Comparison of ENCODE assay signal across 8 mouse cellular contexts in genomic region chr9:77917622-77918131, GRCm38 (mm10). TPM values are rescaled to one million over a fixed set of nuclear protein-coding genes. Genes with fewer than 3 reads are reported as not detected.
DNase-seq lines count a peak whose midpoint lies in the region; ATAC-seq and TF ChIP-seq lines count a peak whose summit lies in the region.

No protein-coding gene starts in this region.

- under 1% methylated on average over 45 of the region's 45 CpGs for WGBS in kidney, embryonic 16.5 days
- 0% methylated on average over 44 of the region's 45 CpGs for WGBS in embryonic facial prominence, embryonic 15.5 days
- WGBS in limb, embryonic 13.5 days, result under 1% methylated on average over 45 of the region's 45 CpGs

- TF ChIP-seq CTCF in MEL (IDR thresholded peaks at IDR 0.05 in 2 of 3, conservative IDR thresholded peaks at IDR 0.05 in 1 of 3; ENCODE audit: control insufficient read depth in 1 of 3, insufficient read depth in 1 of 3, low read depth in 2 of 3, low read length in 3 of 3, poor library complexity in 1 of 3, severe bottlenecking in 1 of 3), result no peak

- peak overlapping the region; percentile 73 for H3K4me2 ChIP-seq in kidney, embryonic 16.5 days (replicated peaks; ENCODE audit: low read depth, low read length)
- peak overlapping the region; percentile 89 for H3K4me2 ChIP-seq in embryonic facial prominence, embryonic 15.5 days (replicated peaks)
- peak overlapping the region; percentile 87 for H3K4me2 ChIP-seq in limb, embryonic 13.5 days (replicated peaks)

- peak overlapping the region; percentile 87 for H3K4me3 ChIP-seq in kidney, embryonic 16.5 days (ENCODE audit: low read length)
- peak overlapping the region; percentile 85 to 92 for H3K4me3 ChIP-seq in MEL (ENCODE audit: control insufficient read depth in 1 of 2, insufficient read depth in 1 of 2, low read depth in 2 of 2, low read length in 2 of 2)
- peak overlapping the region; percentile 82 for H3K4me3 ChIP-seq in embryonic facial prominence, embryonic 15.5 days (replicated peaks)
- peak overlapping the region; percentile 87 for H3K4me3 ChIP-seq in limb, embryonic 13.5 days

- TF ChIP-seq RAD21 in MEL (IDR thresholded peaks at IDR 0.05; ENCODE audit: low read depth, low read length), result no peak

- no peak for DNase-seq in kidney, adult 9 months
- DNase-seq in MEL (ENCODE audit: low read depth, low spot score), result peak; percentile 59
- DNase-seq in naive thymus-derived CD4-positive, alpha-beta T cell, adult 2 months (ENCODE audit: low read depth), result peak; percentile 63
- no peak for DNase-seq in layer of hippocampus, postnatal 10 days (ENCODE audit: low spot score in 2 of 2)
- no peak for DNase-seq in gastrocnemius, postnatal 10 days

- no peak for TF ChIP-seq EP300 in MEL (IDR thresholded peaks at IDR 0.05; ENCODE audit: low read depth in 1 of 2, low read length in 2 of 2)

- H3K9me3 ChIP-seq in kidney, embryonic 16.5 days (ENCODE audit: low read length), result no peaks in the 10 kb centered on the region
- no peaks in the 10 kb centered on the region for H3K9me3 ChIP-seq in MEL (replicated peaks; ENCODE audit: insufficient read depth, low read length)
- H3K9me3 ChIP-seq in embryonic facial prominence, embryonic 15.5 days (replicated peaks), result no peaks in the 10 kb centered on the region
- H3K9me3 ChIP-seq in limb, embryonic 13.5 days, result no peaks in the 10 kb centered on the region

- peaks cover 50% of the 10 kb centered on the region for H3K79me2 ChIP-seq in MEL (ENCODE audit: control insufficient read depth, insufficient read depth, low read length, poor library complexity)

- H3K9ac ChIP-seq in kidney, embryonic 16.5 days (replicated peaks; ENCODE audit: low read length), result peak overlapping the region; percentile 84
- peak overlapping the region; percentile 84 for H3K9ac ChIP-seq in MEL (ENCODE audit: control insufficient read depth, low read depth, low read length, poor library complexity, severe bottlenecking)
- H3K9ac ChIP-seq in embryonic facial prominence, embryonic 15.5 days, result peak overlapping the region; percentile 66
- peak overlapping the region; percentile 88 for H3K9ac ChIP-seq in limb, embryonic 13.5 days

- peaks cover 22% of the 10 kb centered on the region for H3K4me1 ChIP-seq in kidney, embryonic 16.5 days (ENCODE audit: insufficient read depth, low read length)
- peaks cover 0 to 10% of the 10 kb centered on the region in 2 experiments; a peak in 3 of 4 replicates for H3K4me1 ChIP-seq in MEL (ENCODE audit: control insufficient read depth in 1 of 2, insufficient read depth in 2 of 2, low read length in 2 of 2)
- peaks cover 24% of the 10 kb centered on the region for H3K4me1 ChIP-seq in embryonic facial prominence, embryonic 15.5 days
- peaks cover 40% of the 10 kb centered on the region for H3K4me1 ChIP-seq in limb, embryonic 13.5 days

- peak overlapping the region; percentile 87 for H3K27ac ChIP-seq in kidney, embryonic 16.5 days (ENCODE audit: low read length)
- peak overlapping the region; percentile 45 for H3K27ac ChIP-seq in MEL (ENCODE audit: control insufficient read depth, low read depth, low read length)
- peak overlapping the region; percentile 82 for H3K27ac ChIP-seq in embryonic facial prominence, embryonic 15.5 days (replicated peaks)
- peak overlapping the region; percentile 85 for H3K27ac ChIP-seq in limb, embryonic 13.5 days

- H3K27me3 ChIP-seq in kidney, embryonic 16.5 days (ENCODE audit: insufficient read depth, low read length), result no peaks in the 10 kb centered on the region
- H3K27me3 ChIP-seq in MEL (ENCODE audit: control insufficient read depth in 1 of 2, insufficient read depth in 2 of 2, low read length in 2 of 2), result no peaks in the 10 kb centered on the region
- H3K27me3 ChIP-seq in embryonic facial prominence, embryonic 15.5 days, result no peaks in the 10 kb centered on the region
- no peaks in the 10 kb centered on the region for H3K27me3 ChIP-seq in limb, embryonic 13.5 days

- TF ChIP-seq POLR2A in MEL (IDR thresholded peaks at IDR 0.05; ENCODE audit: control insufficient read depth in 1 of 2, insufficient read depth in 1 of 2, low read depth in 1 of 2, low read length in 2 of 2, poor library complexity in 1 of 2), result no peak

- peak; percentile 68 for ATAC-seq in kidney, embryonic 16.5 days (ENCODE audit: low FRiP score, low TSS enrichment)
- peak; percentile 20; the same call in 1 of the 2 replicates for ATAC-seq in embryonic facial prominence, embryonic 15.5 days (ENCODE audit: insufficient number of reproducible peaks, low FRiP score, low TSS enrichment, low read depth)
- peak; percentile 39 for ATAC-seq in limb, embryonic 13.5 days (ENCODE audit: low FRiP score, low read depth)

- H3K36me3 ChIP-seq in kidney, embryonic 16.5 days (ENCODE audit: insufficient read depth, low read length), result no peaks in the 10 kb centered on the region
- peaks cover 0 to 19% of the 10 kb centered on the region in 2 experiments for H3K36me3 ChIP-seq in MEL (ENCODE audit: control insufficient read depth in 1 of 2, insufficient read depth in 2 of 2, low read length in 2 of 2)
- no peaks in the 10 kb centered on the region for H3K36me3 ChIP-seq in embryonic facial prominence, embryonic 15.5 days
- H3K36me3 ChIP-seq in limb, embryonic 13.5 days, result no peaks in the 10 kb centered on the region

TF ChIP-seq in MEL, 35 proteins besides CTCF, POLR2A, EP300 and RAD21:
- TF ChIP-seq CHD1 (IDR thresholded peaks at IDR 0.05; ENCODE audit: low read depth, low read length) (0 out of 2 replicates have a peak, but pooled peaks have one; percentile 14), RCOR1 (IDR thresholded peaks at IDR 0.05; ENCODE audit: low read depth, low read length) (0 out of 2 replicates have a peak, but pooled peaks have one; percentile 5), NRF1 (IDR thresholded peaks at IDR 0.05; ENCODE audit: insufficient read depth, low read depth, low read length, poor library complexity, severe bottlenecking) (no peak)

RNA-seq across cellular contexts. Expression of gene Elovl5, which starts 0.5 kb away (rescaled TPM):
- polyA plus RNA-seq in kidney, embryonic 16.5 days (2015; fragmentation: Nextera tagmentation; extraction: Ambion mirVana), result 90.1 and 95.9 TPM in 2 replicates
- total RNA-seq in MEL (2012; rRNA removed), result 58.3 and 61.7 TPM in 2 replicates
- polyA plus RNA-seq in MEL (2012; ENCODE audit: insufficient read depth in 1 of 2, insufficient read length in 2 of 2, low read depth in 1 of 2, low replicate concordance in 2 of 2, missing spikeins in 1 of 2), result 10 to 100 TPM; 52.3 to 73.0 TPM
- 57.8 and 62.8 TPM in 2 replicates for polyA plus RNA-seq in embryonic facial prominence, embryonic 15.5 days (2015; fragmentation: Nextera tagmentation; extraction: Ambion mirVana)
- 72.3 and 75.5 TPM in 2 replicates for polyA plus RNA-seq in limb, embryonic 13.5 days (2015; fragmentation: Nextera tagmentation; extraction: Ambion mirVana)
- total RNA-seq in layer of hippocampus, postnatal 10 days (2021), result 10 to 100 TPM; 85.5 to 89.5 TPM
- 10 to 100 TPM; 26.5 to 27.0 TPM for total RNA-seq in gastrocnemius, postnatal 10 days (2021)

Comparison
In these comparisons a context has a peak if more than half of its experiments do, and no peak if none do; other contexts are left out.
1. DNase-seq: peak in MEL (single experiment) and naive thymus-derived CD4-positive, alpha-beta T cell, adult 2 months (single experiment); none in kidney, adult 9 months (single experiment), layer of hippocampus, postnatal 10 days (0 of 2) and gastrocnemius, postnatal 10 days (single experiment).
2. Peak in every context shown above with its lines, with median percentiles within 50 percentile points of each other: ATAC-seq, H3K27ac ChIP-seq, H3K4me2 ChIP-seq, H3K4me3 ChIP-seq and H3K9ac ChIP-seq.